Mouse (Mus musculus): Measurements from ENCODE around the gene Crb1. TPM values are rescaled to one million over a fixed set of nuclear protein-coding genes. Genes with fewer than 3 reads are reported as not detected.

Crb1 gene
- polyA plus RNA-seq, 1 experiment = not detected

DNA sequence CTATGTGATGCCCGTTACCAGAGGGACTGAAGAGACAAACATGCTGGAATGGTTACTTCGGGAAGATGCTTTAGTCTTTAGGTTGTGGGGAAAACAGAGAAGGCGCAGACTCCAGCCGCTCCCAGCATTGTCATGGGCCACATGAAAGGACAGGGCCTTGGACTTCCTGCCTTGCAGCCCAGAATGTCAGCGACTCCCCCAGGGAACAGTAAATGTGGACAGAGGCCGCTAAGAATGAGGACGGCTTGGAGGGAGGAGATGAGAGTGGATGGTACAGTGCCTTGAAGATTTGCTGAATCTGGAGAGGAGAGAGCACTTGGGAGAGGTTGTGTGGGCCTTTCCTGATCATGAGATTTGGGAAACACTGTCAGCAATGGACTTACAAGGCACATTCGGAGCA lies 161.6 kb downstream of the Crb1 start:
- Histone ChIP-seq H3K27ac (ENCODE audit: insufficient read depth, low read depth, low read length) (no peak overlapping the region), H3K36me3 (ENCODE audit: control insufficient read depth, insufficient read depth, low read length) (no peaks in the 10 kb centered on the region), H3K4me3 (ENCODE audit: low read depth, low read length) (no peak overlapping the region), H3K4me1 (ENCODE audit: control insufficient read depth, insufficient read depth, insufficient read length, low read length) (no peaks in the 10 kb centered on the region), H3K27me3 (ENCODE audit: control insufficient read depth, insufficient read depth, low read length) (no peaks in the 10 kb centered on the region)
- WGBS = 79% methylated on average over 8 of the region's 8 CpGs
- no peak for TF ChIP-seq POLR2A (IDR thresholded peaks at IDR 0.05; ENCODE audit: low read depth, low read length)
- no peak for TF ChIP-seq CTCF (IDR thresholded peaks at IDR 0.05; ENCODE audit: extremely low read depth, insufficient read length, insufficient replicate concordance, low read depth, low read length)

- Histone ChIP-seq H3K27ac (ENCODE audit: insufficient read depth, low read depth, low read length) (no peak overlapping the region), H3K27me3 (ENCODE audit: control insufficient read depth, insufficient read depth, low read length) (no peaks in the 10 kb centered on the region), H3K4me3 (ENCODE audit: low read depth, low read length) (no peak overlapping the region), H3K36me3 (ENCODE audit: control insufficient read depth, insufficient read depth, low read length) (no peaks in the 10 kb centered on the region), H3K4me1 (ENCODE audit: control insufficient read depth, insufficient read depth, insufficient read length, low read length) (no peaks in the 10 kb centered on the region)
- WGBS = 61% methylated on average over 4 of the region's 4 CpGs
- TF ChIP-seq CTCF (IDR thresholded peaks at IDR 0.05; ENCODE audit: extremely low read depth, insufficient read length, insufficient replicate concordance, low read depth, low read length) (no peak), POLR2A (IDR thresholded peaks at IDR 0.05; ENCODE audit: low read depth, low read length) (no peak)
These were observed 166.4 kb downstream of the Crb1 start for GRCm38 (mm10) chr1:139210505-139210904.

- no peaks in the 10 kb centered on the region for H3K27me3 ChIP-seq (ENCODE audit: control insufficient read depth, insufficient read depth, low read length)
- no peaks in the 10 kb centered on the region for H3K4me1 ChIP-seq (ENCODE audit: control insufficient read depth, insufficient read depth, insufficient read length, low read length)
- no peak overlapping the region for H3K27ac ChIP-seq (ENCODE audit: insufficient read depth, low read depth, low read length)
- no peak for TF ChIP-seq POLR2A (IDR thresholded peaks at IDR 0.05; ENCODE audit: low read depth, low read length)
- TF ChIP-seq CTCF (IDR thresholded peaks at IDR 0.05; ENCODE audit: extremely low read depth, insufficient read length, insufficient replicate concordance, low read depth, low read length) = no peak
- no peak overlapping the region for H3K4me3 ChIP-seq (ENCODE audit: low read depth, low read length)
- H3K36me3 ChIP-seq (ENCODE audit: control insufficient read depth, insufficient read depth, low read length) = no peaks in the 10 kb centered on the region
- 54% methylated on average over 7 of the region's 7 CpGs for WGBS
These were observed 167.1 kb downstream of the Crb1 start for GRCm38 (mm10) chr1:139209796-139210195.

- H3K4me3 ChIP-seq (ENCODE audit: low read depth, low read length) = no peak overlapping the region
- TF ChIP-seq CTCF (IDR thresholded peaks at IDR 0.05; ENCODE audit: extremely low read depth, insufficient read length, insufficient replicate concordance, low read depth, low read length) = no peak
- no peak for TF ChIP-seq POLR2A (IDR thresholded peaks at IDR 0.05; ENCODE audit: low read depth, low read length)
- no peaks in the 10 kb centered on the region for H3K36me3 ChIP-seq (ENCODE audit: control insufficient read depth, insufficient read depth, low read length)
- H3K4me1 ChIP-seq (ENCODE audit: control insufficient read depth, insufficient read depth, insufficient read length, low read length) = no peaks in the 10 kb centered on the region
- H3K27ac ChIP-seq (ENCODE audit: insufficient read depth, low read depth, low read length) = no peak overlapping the region
- H3K27me3 ChIP-seq (ENCODE audit: control insufficient read depth, insufficient read depth, low read length) = no peaks in the 10 kb centered on the region
- 67% methylated on average over 4 of the region's 4 CpGs for WGBS
These were observed 170.6 kb downstream of the Crb1 start for GRCm38 (mm10) chr1:139206259-139206658.

GRCm38 (mm10) chr1:139203026-139203425 lies 173.9 kb downstream of the Crb1 start:
- no peaks in the 10 kb centered on the region for H3K27me3 ChIP-seq (ENCODE audit: control insufficient read depth, insufficient read depth, low read length)
- H3K4me3 ChIP-seq (ENCODE audit: low read depth, low read length) = no peak overlapping the region
- no peak for TF ChIP-seq POLR2A (IDR thresholded peaks at IDR 0.05; ENCODE audit: low read depth, low read length)
- TF ChIP-seq CTCF (IDR thresholded peaks at IDR 0.05; ENCODE audit: extremely low read depth, insufficient read length, insufficient replicate concordance, low read depth, low read length) = no peak
- H3K27ac ChIP-seq (ENCODE audit: insufficient read depth, low read depth, low read length) = no peak overlapping the region
- 37% methylated on average over 5 of the region's 5 CpGs for WGBS
- no peaks in the 10 kb centered on the region for H3K4me1 ChIP-seq (ENCODE audit: control insufficient read depth, insufficient read depth, insufficient read length, low read length)
- no peaks in the 10 kb centered on the region for H3K36me3 ChIP-seq (ENCODE audit: control insufficient read depth, insufficient read depth, low read length)

- H3K27me3 ChIP-seq (ENCODE audit: control insufficient read depth, insufficient read depth, low read length) = no peaks in the 10 kb centered on the region
- H3K4me1 ChIP-seq (ENCODE audit: control insufficient read depth, insufficient read depth, insufficient read length, low read length) = no peaks in the 10 kb centered on the region
- no peaks in the 10 kb centered on the region for H3K36me3 ChIP-seq (ENCODE audit: control insufficient read depth, insufficient read depth, low read length)
- TF ChIP-seq POLR2A (IDR thresholded peaks at IDR 0.05; ENCODE audit: low read depth, low read length) (no peak), CTCF (IDR thresholded peaks at IDR 0.05; ENCODE audit: extremely low read depth, insufficient read length, insufficient replicate concordance, low read depth, low read length) (no peak)
- no peak overlapping the region for H3K27ac ChIP-seq (ENCODE audit: insufficient read depth, low read depth, low read length)
- no peak overlapping the region for H3K4me3 ChIP-seq (ENCODE audit: low read depth, low read length)
- WGBS = 33% methylated on average over 5 of the region's 5 CpGs
These were observed 182.4 kb downstream of the Crb1 start for GRCm38 (mm10) chr1:139194428-139195028.

DNA sequence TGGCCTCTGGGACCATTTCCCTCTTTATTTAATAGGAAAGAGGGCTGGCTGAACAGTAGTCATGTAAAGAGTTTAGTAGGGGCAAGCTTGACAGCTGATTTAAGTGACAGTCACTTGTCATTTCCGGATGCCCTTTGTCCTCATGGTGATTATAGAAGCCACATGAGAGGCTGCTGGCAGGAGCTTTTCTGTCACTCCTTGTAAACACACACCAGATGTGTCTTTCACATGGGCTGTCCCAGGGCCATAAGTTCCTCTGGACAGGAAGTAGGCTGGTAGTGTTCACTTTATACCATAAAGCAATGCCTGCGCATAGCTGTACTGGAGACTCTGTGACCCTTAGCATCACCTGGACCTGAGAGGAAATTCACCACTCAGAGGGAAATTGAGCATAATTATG lies 182.9 kb downstream of the Crb1 start:
- H3K27me3 ChIP-seq (ENCODE audit: control insufficient read depth, insufficient read depth, low read length) = no peaks in the 10 kb centered on the region
- 50% methylated on average over 2 of the region's 2 CpGs for WGBS
- no peaks in the 10 kb centered on the region for H3K36me3 ChIP-seq (ENCODE audit: control insufficient read depth, insufficient read depth, low read length)
- TF ChIP-seq POLR2A (IDR thresholded peaks at IDR 0.05; ENCODE audit: low read depth, low read length) = no peak
- TF ChIP-seq CTCF (IDR thresholded peaks at IDR 0.05; ENCODE audit: extremely low read depth, insufficient read length, insufficient replicate concordance, low read depth, low read length) = no peak
- no peak overlapping the region for H3K27ac ChIP-seq (ENCODE audit: insufficient read depth, low read depth, low read length)
- no peaks in the 10 kb centered on the region for H3K4me1 ChIP-seq (ENCODE audit: control insufficient read depth, insufficient read depth, insufficient read length, low read length)
- no peak overlapping the region for H3K4me3 ChIP-seq (ENCODE audit: low read depth, low read length)

All from small intestine, adult 2 months (tissue).